Mouse (Mus musculus) thymus, postnatal 25 days (tissue): ENCODE measurements around the gene U2af1.
"Not testable (repeated sequence)": the region's sequence is repeated elsewhere in the genome, so short reads cannot be mapped to it uniquely, and the experiment has no call there.

Experiments used
- DNase-seq: peaks from one replicate; pipeline ENCODE4 v3.0.0; 2022

U2af1 gene

GRCm38 (mm10) chr17:31658468-31659185 is at the start of gene U2af1:
TSS of gene U2af1 (minus strand) at chr17:31658892.
- DNase-seq = peak; percentile 98

DNA sequence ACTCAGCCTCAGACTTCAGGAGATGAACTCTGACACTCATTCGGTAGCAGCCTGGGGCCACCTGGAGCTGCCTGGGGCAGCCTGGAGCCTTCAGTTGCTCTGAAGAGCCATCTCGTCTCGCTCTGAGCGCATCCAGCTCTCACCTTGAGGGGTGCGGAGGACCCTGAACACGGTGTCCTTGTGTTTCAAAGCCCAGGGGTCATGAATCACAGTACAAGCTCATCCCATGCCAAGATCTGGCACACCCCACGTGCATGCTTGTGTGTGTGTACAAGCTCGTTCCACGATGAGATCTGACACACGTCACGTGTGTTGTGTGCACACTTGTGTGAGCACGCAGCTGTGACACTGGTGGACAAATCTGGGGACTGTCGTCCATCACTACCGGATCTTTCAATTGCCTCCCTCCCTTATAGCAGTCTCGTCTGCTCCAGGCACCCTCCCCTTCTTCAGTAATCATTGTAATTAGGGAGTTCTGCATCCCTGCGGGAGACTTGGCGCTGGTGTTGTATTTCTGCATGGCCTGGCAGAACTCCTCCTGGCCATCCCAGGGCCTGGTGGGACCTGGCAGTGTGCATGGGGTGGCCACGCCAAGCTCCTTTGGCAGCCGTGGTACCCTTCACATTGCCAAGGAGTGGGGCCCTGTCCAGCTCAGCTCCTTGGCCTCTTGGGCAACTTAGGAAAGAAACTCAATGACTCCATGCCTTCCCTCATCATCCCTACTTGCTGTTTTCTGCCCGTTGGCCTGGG is 46.8 kb upstream of the U2af1 start:
- DNase-seq = no peak

GRCm38 (mm10) chr17:31703276-31703980 is 44.7 kb upstream of the U2af1 start:
- DNase-seq = no peak

DNA sequence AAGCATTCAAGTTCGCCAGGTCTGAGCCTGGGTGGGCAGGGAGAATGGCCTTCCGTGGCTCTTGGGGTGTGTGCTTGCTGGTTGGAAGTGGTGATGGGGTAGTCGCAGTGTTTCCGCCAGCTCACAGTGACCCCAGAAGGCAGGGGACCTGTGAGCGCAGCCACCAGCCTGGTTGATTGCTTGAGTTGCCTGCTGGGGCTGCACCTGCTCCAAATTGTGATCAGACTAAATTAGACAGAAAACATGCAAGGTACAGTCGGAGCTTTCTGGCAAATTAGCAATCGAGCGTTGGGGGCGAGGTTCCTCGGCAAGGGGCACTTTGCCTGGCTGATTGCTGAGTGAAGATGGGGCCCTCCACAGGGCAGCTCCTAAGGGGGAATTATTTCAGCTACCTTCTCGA is 39.7 kb upstream of the U2af1 start:
- no peak for DNase-seq

- DNase-seq = not testable (repeated sequence)
Measured at GRCm38 (mm10) chr17:31695356-31695755, 36.7 kb upstream of the U2af1 start.

DNA sequence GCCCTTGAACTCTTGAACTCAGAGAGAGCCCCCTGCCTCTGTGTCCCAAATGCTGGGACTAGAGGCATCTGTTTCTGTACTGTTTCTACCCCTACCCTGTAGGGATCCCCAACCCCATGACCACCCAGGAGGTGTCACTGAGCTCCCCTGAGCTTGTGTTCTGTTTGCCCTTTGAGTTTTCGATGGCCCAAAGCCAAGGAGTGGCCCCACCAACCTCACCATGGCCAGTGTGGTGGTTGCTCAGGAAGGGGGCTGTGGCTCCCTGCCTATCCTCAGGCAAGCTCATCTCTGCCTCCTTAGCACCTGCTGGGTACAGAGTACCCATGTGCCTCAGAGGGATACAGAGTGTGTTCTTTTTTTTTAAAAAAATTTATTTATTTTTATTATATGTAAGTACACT is 36.3 kb upstream of the U2af1 start:
- DNase-seq = no peak

GRCm38 (mm10) chr17:31694023-31694376 is 35.3 kb upstream of the U2af1 start:
- DNase-seq = no peak

DNA sequence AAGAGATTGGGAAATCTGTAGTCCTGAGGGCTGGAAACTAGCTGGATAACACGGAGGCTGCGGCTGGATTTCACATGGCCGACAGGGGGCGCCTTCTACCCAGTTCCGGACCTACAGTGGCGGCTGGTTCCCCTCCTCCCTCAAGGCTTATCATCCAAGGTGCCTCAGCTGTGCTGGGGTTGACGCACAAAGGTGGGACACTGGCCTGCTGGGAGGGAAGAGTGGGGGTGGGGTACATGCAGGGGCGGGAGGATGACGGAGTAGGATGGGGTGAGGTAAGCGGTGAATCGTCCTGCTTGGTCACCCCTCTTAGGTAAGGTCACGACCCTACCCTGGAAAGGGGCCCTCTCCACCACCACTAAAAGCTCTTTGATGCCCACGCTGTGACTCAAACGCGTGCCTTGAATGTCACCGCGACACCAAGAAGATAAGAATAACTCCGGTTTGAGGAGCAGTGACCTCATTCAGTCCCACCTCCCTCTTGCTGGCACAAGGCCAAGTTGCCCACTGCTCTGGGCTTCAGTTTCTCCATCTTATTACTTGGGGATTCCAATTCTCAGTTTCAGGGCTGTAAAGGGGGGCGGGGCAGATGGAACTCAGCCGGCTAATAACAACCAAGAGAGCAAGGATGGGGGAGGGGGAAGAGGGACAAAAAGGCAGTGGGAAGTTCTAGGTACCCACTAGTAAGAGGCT is 34.8 kb upstream of the U2af1 start:
- peak; percentile 77 for DNase-seq

- DNase-seq = no peak
Measured at GRCm38 (mm10) chr17:31692918-31693317, 34.2 kb upstream of the U2af1 start.

DNA sequence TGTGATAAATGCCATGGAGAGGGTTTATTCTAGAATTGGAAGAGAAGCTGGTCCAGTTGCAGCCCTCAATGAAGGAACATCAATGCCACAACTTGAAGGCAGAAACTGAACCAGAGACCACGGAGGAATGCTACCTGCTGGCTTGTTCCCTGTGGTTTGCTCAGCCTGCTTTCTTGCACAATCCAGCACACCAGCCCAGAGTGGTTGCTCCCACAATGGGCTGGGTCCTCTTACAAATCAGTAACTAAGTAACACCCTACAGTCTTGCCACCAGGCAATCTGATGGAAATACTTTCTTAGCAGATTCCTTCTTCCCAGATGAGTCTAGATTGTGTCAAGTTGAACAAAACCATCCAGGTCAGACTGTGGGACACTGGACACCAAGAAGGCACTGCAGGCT is 30.9 kb upstream of the U2af1 start:
- DNase-seq = no peak

GRCm38 (mm10) chr17:31688112-31688511 is 29.4 kb upstream of the U2af1 start:
- DNase-seq = no peak

DNA sequence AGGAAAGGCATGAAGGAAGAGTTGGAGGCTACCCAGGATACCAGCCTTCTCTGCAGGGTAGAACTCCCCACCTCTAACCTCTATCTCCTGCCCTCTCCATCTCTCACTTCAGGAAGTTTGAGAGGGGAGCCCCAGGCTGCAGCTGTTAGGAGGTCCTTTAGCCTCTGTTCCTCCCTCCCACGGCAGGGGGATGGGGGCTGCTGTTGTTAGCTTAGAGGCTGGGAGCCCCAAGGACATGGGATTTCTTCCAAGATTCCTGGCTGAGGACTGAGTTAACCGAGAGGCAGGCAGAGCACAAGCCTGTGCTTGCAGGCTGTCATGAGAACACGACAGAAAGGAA is 27.5 kb upstream of the U2af1 start:
- DNase-seq = no peak

DNA sequence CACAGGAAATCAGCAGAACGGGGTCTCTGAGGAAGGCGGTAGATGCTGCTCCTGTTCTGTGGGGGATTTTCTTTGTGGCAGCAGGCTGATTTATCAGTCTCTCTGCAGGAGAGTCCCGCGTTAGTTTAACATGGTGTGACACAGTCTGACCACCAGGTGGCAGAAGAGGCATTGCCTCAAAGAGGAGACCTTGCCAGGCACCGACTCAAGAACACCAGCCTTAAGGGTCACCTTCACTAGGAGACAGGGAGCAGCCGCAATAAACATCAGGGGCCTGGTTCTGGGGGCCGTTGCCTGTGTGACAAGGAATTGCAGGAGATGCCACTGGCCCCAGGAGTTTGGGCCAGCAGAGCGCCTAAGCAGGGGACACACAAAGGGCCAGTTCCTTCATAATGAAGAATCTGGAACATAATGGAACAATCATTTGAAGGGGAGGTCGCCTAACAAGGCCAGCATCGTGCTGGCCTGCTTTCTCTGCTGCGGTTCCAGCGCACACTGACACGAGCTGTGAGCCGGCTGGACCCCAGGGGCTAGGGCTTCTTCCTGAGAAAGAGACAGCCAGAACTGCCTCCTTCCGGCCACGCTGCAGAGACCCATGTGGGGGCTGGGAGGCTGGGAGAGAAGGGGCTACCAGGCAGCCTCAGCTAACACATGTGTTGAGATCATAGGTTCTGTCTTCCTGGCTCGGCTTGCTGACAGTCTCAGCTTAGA is 27.0 kb upstream of the U2af1 start:
- DNase-seq = peak; percentile 79

- no peak for DNase-seq
Measured at GRCm38 (mm10) chr17:31680450-31680849, 21.8 kb upstream of the U2af1 start.

DNA sequence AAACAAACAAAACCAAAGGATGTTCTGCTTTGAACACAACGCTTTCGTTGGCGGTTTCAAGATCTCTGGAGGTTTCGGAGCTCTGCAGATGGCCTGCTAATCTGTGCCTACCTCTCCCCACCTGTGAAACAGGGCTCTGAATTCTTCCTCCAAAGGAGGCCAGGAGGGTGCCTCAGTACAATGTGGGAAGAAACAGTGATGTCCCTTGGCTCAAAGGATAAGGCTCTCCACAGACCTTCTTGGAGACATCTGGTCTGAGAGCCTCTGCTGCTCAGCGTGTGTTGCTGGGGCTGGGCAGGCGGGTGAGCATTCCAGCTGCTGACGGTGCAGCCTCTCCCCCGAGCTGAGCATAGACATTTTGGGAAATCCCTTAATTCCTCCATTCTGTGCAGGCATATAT is 18.8 kb upstream of the U2af1 start, which contains the start of gene Cryaa:
Gene Cryaa, plus strand, starts transcription at position 301 of the 400 bp plus-strand sequence.
- DNase-seq = no peak

DNA sequence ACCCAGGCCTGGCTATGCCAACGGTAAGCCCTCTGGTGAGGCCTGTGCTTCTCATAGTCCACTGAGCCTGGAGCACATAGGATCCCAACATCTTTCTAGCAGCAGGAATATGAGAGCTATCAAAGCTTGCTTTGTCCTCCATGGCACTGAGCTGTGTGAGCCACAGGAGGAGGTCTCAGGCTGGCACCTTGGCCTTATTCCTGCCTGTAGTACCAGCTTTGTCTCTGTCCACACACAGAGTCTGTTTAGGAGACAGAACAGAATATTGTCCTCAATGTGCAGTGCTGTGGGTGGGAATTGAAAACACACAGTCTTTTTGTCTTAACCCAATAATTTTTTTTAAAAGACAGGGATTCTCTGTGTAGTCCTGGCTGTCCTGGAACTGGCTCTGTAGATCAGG is 15.7 kb upstream of the U2af1 start:
- no peak for DNase-seq

- no peak for DNase-seq
Measured at GRCm38 (mm10) chr17:31672279-31672678, 13.6 kb upstream of the U2af1 start.

- no peak for DNase-seq
Measured at GRCm38 (mm10) chr17:31671698-31672097, 13.0 kb upstream of the U2af1 start.

DNA sequence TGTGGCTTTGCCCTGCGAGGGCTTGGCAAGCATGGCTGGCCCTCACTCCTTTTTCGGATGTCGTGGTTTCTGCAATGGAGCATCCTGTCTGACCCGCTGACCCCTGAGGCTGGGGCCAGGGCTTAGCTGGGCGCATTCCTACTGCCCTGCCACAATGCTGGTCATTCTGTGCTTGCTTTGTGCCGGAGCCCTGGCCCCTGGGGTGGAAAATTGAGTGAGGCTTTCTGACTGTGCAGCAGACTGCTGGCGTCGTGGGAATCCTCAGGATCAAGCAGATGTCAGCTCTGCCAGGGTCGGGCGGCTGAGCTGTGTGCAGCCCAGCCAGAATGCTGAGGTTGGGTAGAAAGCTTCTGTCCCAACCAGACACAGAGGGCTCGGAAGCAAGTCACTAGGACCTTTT is 11.5 kb upstream of the U2af1 start:
- DNase-seq = no peak

DNA sequence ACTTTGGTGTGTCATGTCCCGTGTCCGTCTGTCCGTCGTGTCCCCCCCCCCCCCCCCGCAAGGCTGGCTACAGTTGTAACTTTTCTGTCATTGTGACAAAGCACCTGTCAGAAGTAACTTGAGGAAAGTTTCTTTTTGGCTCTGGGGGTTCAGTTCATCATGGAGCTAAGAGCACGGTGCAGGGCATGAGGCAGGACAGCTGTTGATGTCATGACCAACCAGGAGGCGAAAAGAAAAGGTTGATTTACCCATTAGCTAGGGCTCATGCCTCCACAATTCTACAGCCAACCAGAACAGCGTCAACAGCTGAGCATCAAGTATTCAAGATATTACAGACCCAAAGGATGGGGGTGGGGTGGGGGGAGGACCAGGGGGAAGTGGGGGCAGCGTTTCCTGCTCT is 9.6 kb upstream of the U2af1 start:
- DNase-seq = no peak

- peak; percentile 89 for DNase-seq
Measured at GRCm38 (mm10) chr17:31664760-31665159, 6.1 kb upstream of the U2af1 start.

- no peak for DNase-seq
Measured at GRCm38 (mm10) chr17:31662855-31663254, 4.2 kb upstream of the U2af1 start.
